20 mouse cellular contexts compared by ENCODE assay signal in genomic region chr10:102694810-102695209, GRCm38 (mm10).
"Had no signal": no experiment of that assay in that cellular context is flagged by ENCODE, and none has a peak within 500 bp of the region (broad histone marks: within the 10 kb centered on the region; RNA-seq: fewer than 3 reads in every experiment).

No protein-coding gene starts in this region.

- ATAC-seq: intestine, postnatal 0 days; liver, postnatal 0 days; lung, postnatal 0 days had no signal

- H3K9me3 ChIP-seq: limb, embryonic 15.5 days; neural tube, embryonic 12.5 days had no signal

- H3K4me2 ChIP-seq: limb, embryonic 15.5 days; liver, embryonic 11.5 days; lung, embryonic 14.5 days; neural tube, embryonic 12.5 days had no signal

- H3K9ac ChIP-seq: limb, embryonic 15.5 days; liver, embryonic 14.5 days; liver, postnatal 0 days; lung, embryonic 14.5 days; neural tube, embryonic 12.5 days had no signal

- H3K27me3 ChIP-seq: limb, embryonic 15.5 days; neural tube, embryonic 12.5 days had no signal

- DNase-seq: kidney, adult 2 months; kidney, postnatal 25 days; layer of hippocampus, adult 9-11 months; liver, postnatal 0 days; lung, embryonic 14.5 days; retina, postnatal 1 day; right cerebral cortex, postnatal 25 days; spleen, adult 18-20 months; thymus, adult 2 months; thymus, postnatal 14 days; thymus, postnatal 4 days had no signal

- H3K36me3 ChIP-seq: limb, embryonic 15.5 days; neural tube, embryonic 12.5 days had no signal

- H3K4me1 ChIP-seq: limb, embryonic 15.5 days; neural tube, embryonic 12.5 days had no signal

- H3K27ac ChIP-seq: kidney, postnatal 0 days; layer of hippocampus, adult 2 months; limb, embryonic 15.5 days; liver, embryonic 14.5 days; macrophage; neural tube, embryonic 12.5 days had no signal

- H3K4me3 ChIP-seq: layer of hippocampus, adult 2 months; limb, embryonic 15.5 days; neural tube, embryonic 12.5 days had no signal
